Mouse (Mus musculus) MEL (cell line): Measurements from ENCODE around the gene Vsig2.

ENCODE experiments used
- CTCF ChIP-seq, 3 experiments: IDR thresholded peaks in 2 of 3; conservative IDR thresholded peaks in 1 of 3; 2 replicates each; pipeline ENCODE4 v1.5.1; 2011 to 2012; ENCODE audit warnings: low read length in 3 of 3, low read depth in 2 of 3, mild to moderate bottlenecking in 2 of 3, improper control_type of control experiment in 1 of 3, inconsistent platforms in 1 of 3, mixed read lengths in 1 of 3, moderate library complexity in 1 of 3; ENCODE audit not compliant: control insufficient read depth in 1 of 3, insufficient read depth in 1 of 3, poor library complexity in 1 of 3, severe bottlenecking in 1 of 3
- POLR2A ChIP-seq, 2 experiments: IDR thresholded peaks; 2 replicates each; pipeline ENCODE4 v1.6.1; 2011 to 2012; ENCODE audit warnings: low read length in 2 of 2, mild to moderate bottlenecking in 2 of 2, control low read depth in 1 of 2, improper control_type of control experiment in 1 of 2, low read depth in 1 of 2, moderate library complexity in 1 of 2; ENCODE audit not compliant: control insufficient read depth in 1 of 2, insufficient read depth in 1 of 2, poor library complexity in 1 of 2
- ZMIZ1 ChIP-seq: IDR thresholded peaks from 2 replicates; pipeline ENCODE4 v1.6.1; 2012; ENCODE audit warnings: low read depth, mild to moderate bottlenecking, inconsistent platforms, low read length, improper control_type of control experiment, moderate library complexity

GRCm38 (mm10) chr9:37530888-37531705 lies 8.0 kb upstream of the Vsig2 start:
- no peak for TF ChIP-seq POLR2A (IDR thresholded peaks at IDR 0.05; ENCODE audit: control insufficient read depth in 1 of 2, insufficient read depth in 1 of 2, low read depth in 1 of 2, low read length in 2 of 2, poor library complexity in 1 of 2)
- no peak for TF ChIP-seq ZMIZ1
- no peak for TF ChIP-seq CTCF (IDR thresholded peaks at IDR 0.05 in 2 of 3, conservative IDR thresholded peaks at IDR 0.05 in 1 of 3; ENCODE audit: control insufficient read depth in 1 of 3, insufficient read depth in 1 of 3, low read depth in 2 of 3, low read length in 3 of 3, poor library complexity in 1 of 3, severe bottlenecking in 1 of 3)
